Comparison of ENCODE assay signal across 9 mouse cellular contexts in genomic region chr3:87000051-87000450, GRCm38 (mm10). TPM values are rescaled to one million over a fixed set of nuclear protein-coding genes. Genes with fewer than 3 reads are reported as not detected.
DNase-seq lines count a peak whose midpoint lies in the region; ATAC-seq lines count a peak whose summit lies in the region.
"Had no signal": no experiment of that assay in that cellular context is flagged by ENCODE, and none has a peak within 500 bp of the region (broad histone marks: within the 10 kb centered on the region; RNA-seq: fewer than 3 reads in every experiment).

No protein-coding gene starts in this region.

- H3K27ac ChIP-seq in heart, embryonic 16.5 days (ENCODE audit: low read length): peak overlapping the region; percentile 96
- no peak overlapping the region for H3K27ac ChIP-seq in midbrain, embryonic 16.5 days (ENCODE audit: low read length)
- no peak overlapping the region for H3K27ac ChIP-seq in midbrain, embryonic 15.5 days
- H3K27ac ChIP-seq: midbrain, embryonic 12.5 days had no signal

- no peak for DNase-seq in heart, postnatal 14 days
- peak; percentile 37 for DNase-seq in induced T-regulatory cell, adult 2 months (ENCODE audit: low read depth)
- peak; percentile 14 for DNase-seq in splenic B cell, adult 2 months (ENCODE audit: low read depth, low spot score)
- no peak for DNase-seq in Muller cell, postnatal 12 days (ENCODE audit: inconsistent ontology term)
- DNase-seq in gastrocnemius, postnatal 4 days (ENCODE audit: low spot score in 2 of 2): no peak

- no peaks in the 10 kb centered on the region for H3K27me3 ChIP-seq in heart, embryonic 16.5 days (ENCODE audit: control insufficient read depth, insufficient read depth, low read length)
- no peaks in the 10 kb centered on the region for H3K27me3 ChIP-seq in midbrain, embryonic 16.5 days (ENCODE audit: control insufficient read depth, insufficient read depth, low read depth, low read length)
- no peaks in the 10 kb centered on the region for H3K27me3 ChIP-seq in midbrain, embryonic 15.5 days (replicated peaks)
- no peaks in the 10 kb centered on the region for H3K27me3 ChIP-seq in splenic B cell, adult 2 months (ENCODE audit: control insufficient read depth, insufficient read depth, low read length, poor library complexity, severe bottlenecking)
- H3K27me3 ChIP-seq: midbrain, embryonic 12.5 days had no signal

- H3K4me3 ChIP-seq in heart, embryonic 16.5 days (ENCODE audit: low read length): peak overlapping the region; percentile 73
- H3K4me3 ChIP-seq in midbrain, embryonic 16.5 days (ENCODE audit: low read depth, low read length): no peak overlapping the region
- H3K4me3 ChIP-seq in midbrain, embryonic 15.5 days: no peak overlapping the region

- H3K4me1 ChIP-seq in heart, embryonic 16.5 days (ENCODE audit: control insufficient read depth, insufficient read depth, low read length): peaks cover 20% of the 10 kb centered on the region
- H3K4me1 ChIP-seq in midbrain, embryonic 16.5 days (ENCODE audit: control insufficient read depth, insufficient read depth, low read length): 0 out of 2 replicates have a peak, but pooled peaks cover 3% of the 10 kb centered on the region
- peaks cover 9% of the 10 kb centered on the region; the same call in 1 of the 2 replicates for H3K4me1 ChIP-seq in midbrain, embryonic 15.5 days

- H3K4me2 ChIP-seq in heart, embryonic 16.5 days (ENCODE audit: low read depth, low read length): peak overlapping the region; percentile 67
- H3K4me2 ChIP-seq in midbrain, embryonic 16.5 days (ENCODE audit: low read length): peak overlapping the region; percentile 59
- no peak overlapping the region for H3K4me2 ChIP-seq in midbrain, embryonic 15.5 days

- no peak for ATAC-seq in heart, embryonic 16.5 days (replicated peaks; ENCODE audit: extremely low read depth, insufficient read depth, low FRiP score)
- no peak for ATAC-seq in midbrain, embryonic 16.5 days
- ATAC-seq in midbrain, embryonic 15.5 days (replicated peaks): no peak

- intact Hi-C loops in heart, postnatal 14 days (cut with DNase I): no loop called here

- H3K9me3 ChIP-seq in heart, embryonic 16.5 days (replicated peaks; ENCODE audit: control insufficient read depth, low read length): no peaks in the 10 kb centered on the region
- H3K9me3 ChIP-seq in midbrain, embryonic 16.5 days (replicated peaks; ENCODE audit: control insufficient read depth, low read length, poor library complexity, severe bottlenecking): no peaks in the 10 kb centered on the region
- no peaks in the 10 kb centered on the region for H3K9me3 ChIP-seq in midbrain, embryonic 15.5 days
- H3K9me3 ChIP-seq: midbrain, embryonic 12.5 days had no signal

- 81% methylated on average over 12 of the region's 12 CpGs for WGBS in heart, embryonic 16.5 days
- 92% methylated on average over 12 of the region's 12 CpGs for WGBS in midbrain, embryonic 16.5 days
- 91% methylated on average over 12 of the region's 12 CpGs for WGBS in midbrain, embryonic 15.5 days

- peak overlapping the region; percentile 86; the same call in 1 of the 2 replicates for H3K9ac ChIP-seq in heart, embryonic 16.5 days (ENCODE audit: low read length)
- no peak overlapping the region for H3K9ac ChIP-seq in midbrain, embryonic 16.5 days (ENCODE audit: low read depth, low read length)
- no peak overlapping the region for H3K9ac ChIP-seq in midbrain, embryonic 15.5 days

- H3K36me3 ChIP-seq in heart, embryonic 16.5 days (ENCODE audit: control insufficient read depth, insufficient read depth): no peaks in the 10 kb centered on the region
- no peaks in the 10 kb centered on the region for H3K36me3 ChIP-seq in midbrain, embryonic 16.5 days (ENCODE audit: control insufficient read depth, insufficient read depth, low read length)
- H3K36me3 ChIP-seq in midbrain, embryonic 15.5 days (replicated peaks): no peaks in the 10 kb centered on the region
- no peaks in the 10 kb centered on the region for H3K36me3 ChIP-seq in splenic B cell, adult 2 months (ENCODE audit: control insufficient read depth, insufficient read depth, low read length, poor library complexity, severe bottlenecking)
- H3K36me3 ChIP-seq: midbrain, embryonic 12.5 days had no signal

RNA-seq across cellular contexts. Expression of gene Cd1d1, which starts 0.8 kb away (rescaled TPM):
- 56.4 and 60.7 TPM in 2 replicates for polyA plus RNA-seq in heart, embryonic 16.5 days (2015; fragmentation: Nextera tagmentation; extraction: Ambion mirVana)
- total RNA-seq in heart, postnatal 14 days (2021): 1 to 10 TPM; 8.9 to 9.1 TPM
- polyA plus RNA-seq in midbrain, embryonic 16.5 days (2015; fragmentation: Nextera tagmentation; extraction: Ambion mirVana): 40.1 and 49.9 TPM in 2 replicates
- polyA plus RNA-seq in midbrain, embryonic 15.5 days (2015; fragmentation: Nextera tagmentation; extraction: Ambion mirVana): 47.7 and 52.9 TPM in 2 replicates
- total RNA-seq in gastrocnemius, postnatal 4 days (2021): 10 to 100 TPM; 12.0 to 13.5 TPM

Comparison
In these comparisons a context has a peak if more than half of its experiments do, and no peak if none do; other contexts are left out.
1. DNase-seq: peak in induced T-regulatory cell, adult 2 months (single experiment) and splenic B cell, adult 2 months (single experiment); none in heart, postnatal 14 days (0 of 2), Muller cell, postnatal 12 days (single experiment) and gastrocnemius, postnatal 4 days (0 of 2).